Mouse (Mus musculus) mouse embryonic stem cell (cell line): ENCODE results near the gene Fah.

Experiments
- in situ Hi-C, 2 experiments: fragments of 300-500 bp; cut with MboI; formaldehyde crosslinking; loops; 1 replicate in 1 of 2; 3 replicates in 1 of 2; pipeline ENCODE4 v1.14.3; 2019 to 2020; ENCODE audit warnings: low sequenced_read_pairs in 2 of 2, low pct_unique_long_range_greater_than_20kb in 1 of 2, mixed read lengths in 1 of 2; ENCODE audit not compliant: unreplicated experiment in 1 of 2

Gene Fah

DNA sequence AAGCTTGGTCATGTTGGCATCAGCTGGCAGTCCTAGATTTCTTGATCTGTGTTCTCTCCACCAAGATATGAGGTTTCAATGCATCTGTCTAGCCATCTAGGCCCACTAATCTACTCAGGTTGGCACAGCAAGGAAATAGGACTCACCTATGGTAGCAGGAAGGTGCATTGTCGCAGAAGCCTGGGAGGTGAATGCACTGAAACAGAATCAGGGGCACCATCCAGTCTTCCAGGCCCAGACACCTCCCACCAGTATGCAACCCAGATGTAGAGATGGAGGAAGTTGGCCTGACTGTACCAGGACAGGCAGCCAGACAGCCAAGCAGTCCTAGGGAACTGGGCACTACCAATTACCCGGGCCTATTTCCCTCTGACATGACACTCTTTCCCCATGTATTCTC lies 5.9 kb downstream of the Fah start:
- in situ Hi-C loops = no loop called here

- in situ Hi-C loops = loop anchor here (10.0 kb wide), 1 partner anchor 178 kb away; no protein-coding TSS in a partner anchor
Measured at GRCm38 (mm10) chr7:84596633-84597032, 9.9 kb downstream of the Fah start.

- in situ Hi-C loops = loop anchor here (10.0 kb wide), 1 partner anchor 179 kb away; no protein-coding TSS in a partner anchor
Measured at GRCm38 (mm10) chr7:84596002-84596401, 10.5 kb downstream of the Fah start.

DNA sequence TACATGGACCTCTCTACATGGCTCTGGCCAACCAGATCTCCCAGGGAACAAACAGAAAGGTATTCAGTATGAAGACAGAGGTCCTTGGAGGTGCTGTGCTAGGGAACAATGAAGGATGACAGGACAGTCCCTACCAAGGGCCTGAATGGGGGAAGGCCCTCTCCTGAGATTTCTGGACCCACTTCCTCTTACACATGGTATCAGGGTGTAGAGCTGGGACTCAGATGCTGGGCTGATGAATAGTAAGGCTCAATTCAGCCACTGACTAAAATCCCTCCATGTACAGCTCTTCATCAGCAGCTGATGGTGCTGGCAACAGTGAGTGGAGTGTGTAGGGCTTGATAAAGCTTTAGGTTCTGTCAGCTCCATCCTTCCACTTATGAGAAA lies 11.6 kb downstream of the Fah start:
- in situ Hi-C loops = loop anchor here (10.0 kb wide), 1 partner anchor 180 kb away; no protein-coding TSS in a partner anchor

DNA sequence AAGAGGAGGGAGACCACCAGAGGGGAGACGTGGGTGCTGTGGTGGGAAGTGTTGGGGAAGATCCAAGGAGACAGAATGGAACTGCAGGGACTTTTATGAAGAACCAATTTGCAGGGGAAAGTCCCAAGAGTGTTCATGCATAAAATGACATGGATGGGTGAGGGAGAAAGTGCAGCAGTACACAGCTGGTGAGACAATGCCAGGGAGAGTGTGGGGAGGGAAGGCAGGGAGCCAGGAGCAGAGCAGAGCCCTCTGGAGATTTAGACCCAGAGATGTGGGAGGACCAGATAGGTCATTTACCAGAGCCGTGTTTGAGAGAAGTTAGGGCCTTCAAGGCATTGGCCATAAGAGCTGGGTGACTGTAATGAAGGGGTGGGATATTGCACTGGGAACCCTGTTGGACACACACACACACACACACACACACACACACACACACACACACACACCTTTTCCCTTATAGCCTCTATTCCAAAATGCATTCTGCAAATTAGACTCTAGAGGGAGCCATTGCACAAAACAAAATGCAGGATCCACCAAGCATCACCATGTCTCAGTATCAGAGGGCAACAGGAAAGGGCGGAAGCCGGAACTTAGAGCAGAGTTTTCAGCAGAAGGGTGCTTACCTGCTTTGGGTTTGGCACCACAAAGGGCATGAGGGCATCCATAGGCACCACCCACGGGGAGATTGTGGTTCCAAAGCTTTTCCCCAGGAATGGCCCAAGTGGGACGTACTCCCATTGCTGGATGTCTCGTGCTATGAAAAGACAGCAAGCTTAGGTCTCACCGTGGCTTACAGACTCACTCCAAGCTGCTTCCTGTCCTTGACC lies 12.2 kb downstream of the Fah start:
- in situ Hi-C loops = loop anchor here (10.0 kb wide), 1 partner anchor 180 kb away; no protein-coding TSS in a partner anchor

DNA sequence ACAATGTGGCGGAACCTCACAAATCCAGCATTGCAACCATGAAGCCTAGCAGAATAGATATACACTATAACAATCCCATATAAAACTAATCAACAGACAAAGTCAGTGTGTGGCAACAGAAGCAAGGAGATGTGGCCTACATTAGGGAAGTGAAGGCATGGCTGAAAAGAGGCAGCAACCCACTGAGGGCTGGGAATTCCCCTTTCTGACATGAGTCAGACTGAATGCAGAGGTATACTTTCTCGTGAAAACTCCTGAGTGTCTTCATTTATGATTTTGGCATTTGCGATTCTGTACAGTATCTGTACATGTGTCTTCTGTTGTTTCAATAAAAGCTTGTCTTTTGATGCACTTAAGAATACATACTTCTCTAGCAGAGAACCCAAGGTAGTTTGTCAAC lies 15.2 kb downstream of the Fah start:
- in situ Hi-C loops = loop anchor here (10.0 kb wide), 1 partner anchor 183 kb away; no protein-coding TSS in a partner anchor

- in situ Hi-C loops = loop anchor here (10.0 kb wide), 1 partner anchor 184 kb away; no protein-coding TSS in a partner anchor
Measured at GRCm38 (mm10) chr7:84590622-84591021, 15.9 kb downstream of the Fah start.

DNA sequence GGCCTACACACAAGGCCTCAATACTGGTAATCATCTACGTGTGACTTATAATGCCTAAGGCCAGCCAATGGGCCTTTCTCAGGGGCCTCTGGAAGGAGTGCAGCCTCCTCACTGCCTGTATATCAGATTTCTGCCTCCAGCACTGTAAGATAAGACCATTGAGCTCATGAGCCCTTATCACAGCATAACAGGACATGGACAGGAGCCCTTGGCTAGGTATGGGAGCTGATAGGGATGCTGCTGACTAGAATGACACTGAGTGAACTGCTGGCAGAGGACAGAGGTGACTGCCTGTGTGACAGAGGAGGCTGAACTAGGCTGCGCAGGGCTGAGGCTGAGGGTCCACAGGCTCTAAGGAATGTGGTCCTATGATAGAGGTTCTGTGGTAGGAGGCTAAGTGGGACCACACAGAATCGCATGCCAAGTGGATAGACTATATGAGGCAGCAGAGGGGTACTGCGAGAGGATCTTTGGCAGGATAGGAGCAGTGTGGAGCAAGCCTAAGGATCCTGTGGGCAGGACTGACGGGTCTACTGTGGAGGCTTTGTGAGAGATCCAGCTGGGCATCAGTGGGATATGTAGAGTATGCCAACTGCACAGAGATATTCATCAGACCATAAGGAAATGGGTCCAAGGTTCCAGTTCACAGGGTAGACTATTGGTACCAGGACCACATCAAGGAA lies 19.3 kb downstream of the Fah start:
- in situ Hi-C loops = no loop called here

GRCm38 (mm10) chr7:84586360-84587100 lies 20.0 kb downstream of the Fah start:
- in situ Hi-C loops = no loop called here

DNA sequence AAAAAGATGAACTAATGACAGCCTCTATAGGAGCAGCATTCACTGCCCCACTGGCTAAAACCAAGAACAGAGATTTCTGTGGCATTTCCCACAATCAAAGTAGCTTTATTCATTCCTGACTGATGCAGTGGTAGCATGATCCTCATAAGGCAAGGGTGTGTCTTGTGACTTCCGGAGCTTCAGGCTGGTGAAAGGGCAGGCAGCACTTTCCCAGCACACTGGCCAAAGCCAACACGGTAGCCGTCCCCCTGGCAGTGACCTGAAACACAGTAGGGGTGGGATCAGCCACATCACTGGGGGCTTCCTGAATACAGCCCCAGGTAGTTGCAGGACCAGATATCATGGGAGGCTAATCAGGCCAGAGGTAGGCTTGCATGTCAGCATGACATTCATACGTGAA lies 21.4 kb downstream of the Fah start:
- in situ Hi-C loops = no loop called here

GRCm38 (mm10) chr7:84579769-84580168 lies 26.8 kb downstream of the Fah start:
- in situ Hi-C loops = no loop called here

DNA sequence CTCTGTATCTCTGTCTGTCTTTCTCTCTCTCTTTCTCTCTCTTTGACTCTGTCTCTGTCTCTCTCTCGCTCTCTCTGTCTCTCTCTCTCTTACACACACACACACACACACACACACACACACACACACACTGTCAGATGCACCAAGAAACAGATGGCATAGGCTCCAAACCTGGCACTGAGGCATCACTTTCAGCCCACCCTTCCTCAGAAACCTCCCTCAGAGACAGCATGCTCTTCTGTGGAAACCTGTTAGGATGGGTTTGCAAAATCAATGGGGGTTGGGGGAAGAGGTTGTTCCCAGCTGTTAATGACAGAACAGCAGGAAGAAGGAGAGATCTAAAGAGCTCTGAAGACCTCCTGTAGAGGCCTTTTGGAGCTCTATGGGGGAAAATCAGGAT lies 27.7 kb downstream of the Fah start:
- in situ Hi-C loops = no loop called here

- in situ Hi-C loops = no loop called here
Measured at GRCm38 (mm10) chr7:84577034-84577433, 29.5 kb downstream of the Fah start.

DNA sequence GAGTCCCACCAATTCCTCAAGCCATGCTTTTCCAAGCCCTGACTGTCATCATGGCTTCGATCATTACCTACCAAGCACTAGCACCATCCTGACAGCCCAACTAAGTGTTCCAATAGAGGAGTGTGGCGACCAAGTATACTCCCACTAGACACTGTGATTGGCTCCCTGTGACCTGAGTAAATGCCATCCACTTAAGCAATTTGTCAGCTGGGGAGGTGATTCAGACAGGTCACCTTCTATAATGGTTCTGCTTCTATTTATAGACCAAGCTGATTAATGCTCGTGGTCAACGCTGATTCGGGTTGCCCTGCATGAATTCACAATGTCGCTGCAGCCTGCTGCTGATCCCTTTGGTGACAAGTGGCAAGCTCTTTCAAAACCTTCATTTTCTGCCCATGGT lies 40.3 kb downstream of the Fah start:
- in situ Hi-C loops = no loop called here

- in situ Hi-C loops = no loop called here
Measured at GRCm38 (mm10) chr7:84564236-84564635, 42.3 kb downstream of the Fah start.

DNA sequence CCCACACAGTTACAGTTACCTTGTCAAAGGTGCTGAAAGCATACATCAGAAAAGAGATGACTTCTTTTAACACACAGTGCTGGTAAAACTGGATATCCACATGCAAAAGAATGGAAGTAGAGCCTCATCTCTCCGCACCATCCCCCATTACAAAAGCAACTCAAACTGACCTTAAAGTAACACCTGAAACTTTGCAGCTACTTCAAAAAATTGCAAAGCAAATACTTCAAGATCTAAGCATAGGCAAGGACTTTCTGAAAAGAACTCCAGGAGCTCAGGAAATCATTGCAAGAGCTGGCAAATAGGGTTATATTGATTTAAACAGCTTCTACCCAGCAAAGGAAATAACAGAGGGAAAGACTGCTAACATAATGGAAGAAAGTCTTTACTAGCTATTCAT lies 46.0 kb downstream of the Fah start:
- in situ Hi-C loops = no loop called here

GRCm38 (mm10) chr7:84557332-84557731 lies 49.2 kb downstream of the Fah start:
- in situ Hi-C loops = no loop called here

GRCm38 (mm10) chr7:84555294-84555693 lies 51.2 kb downstream of the Fah start:
- in situ Hi-C loops = no loop called here

DNA sequence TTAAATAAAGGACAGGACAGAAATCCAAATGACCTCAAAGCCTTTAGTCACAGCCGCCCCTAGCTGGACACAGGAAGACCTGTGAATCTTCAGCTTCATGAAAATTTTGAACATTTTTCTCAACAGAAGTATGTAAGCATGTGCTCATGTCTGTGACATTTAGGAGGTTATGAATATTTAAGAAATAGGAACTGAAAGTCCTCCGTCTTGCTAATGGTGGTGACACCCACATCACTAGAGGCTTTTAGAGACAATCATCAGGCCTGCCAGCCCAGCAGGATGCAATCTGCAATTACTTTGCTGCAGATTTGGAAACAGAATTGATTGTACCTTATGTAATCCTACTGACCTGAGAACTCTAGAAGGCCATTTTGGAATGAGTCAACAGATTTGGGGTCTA lies 55.0 kb downstream of the Fah start:
- in situ Hi-C loops = no loop called here
